Mouse (Mus musculus) bone marrow macrophage, adult 2 months (primary cell): Measurements from ENCODE around the gene 3830406C13Rik.

Experiments used
- CTCF ChIP-seq: IDR thresholded peaks from 2 replicates; pipeline ENCODE4 v1.5.1; 2012; ENCODE audit warnings: low read depth, mild to moderate bottlenecking, low read length, moderate library complexity
- POLR2A ChIP-seq: IDR thresholded peaks from 2 replicates; pipeline ENCODE4 v1.6.1; 2012; ENCODE audit warnings: mild to moderate bottlenecking, low read depth, low read length, borderline replicate concordance

GRCm38 (mm10) chr14:12344061-12344745 is 60.2 kb downstream of the 3830406C13Rik start:
- no peak for TF ChIP-seq CTCF
- no peak for TF ChIP-seq POLR2A
